Mouse (Mus musculus): Measurements from ENCODE around the gene Casp4.

Gene Casp4

GRCm38 (mm10) chr9:5308561-5308960 lies at the start of gene Casp4:
TSS of gene Casp4 (plus strand) at chr9:5308828.
- peak; percentile 50 for DNase-seq (ENCODE audit: extremely low read depth, insufficient read length, low spot score)

GRCm38 (mm10) chr9:5263951-5264475 lies 44.6 kb upstream of the Casp4 start:
- DNase-seq (ENCODE audit: extremely low read depth, insufficient read length, low spot score) = no peak

- no peak for DNase-seq (ENCODE audit: extremely low read depth, insufficient read length, low spot score)
These were observed 38.4 kb upstream of the Casp4 start for GRCm38 (mm10) chr9:5270274-5270673.

- DNase-seq (ENCODE audit: extremely low read depth, insufficient read length, low spot score) = no peak
These were observed 37.7 kb upstream of the Casp4 start for GRCm38 (mm10) chr9:5270884-5271283.

- no peak for DNase-seq (ENCODE audit: extremely low read depth, insufficient read length, low spot score)
These were observed 37.2 kb upstream of the Casp4 start for GRCm38 (mm10) chr9:5271334-5271845.

GRCm38 (mm10) chr9:5286071-5286470 lies 22.6 kb upstream of the Casp4 start:
- DNase-seq (ENCODE audit: extremely low read depth, insufficient read length, low spot score) = no peak

- no peak for DNase-seq (ENCODE audit: extremely low read depth, insufficient read length, low spot score)
These were observed 22.0 kb upstream of the Casp4 start for GRCm38 (mm10) chr9:5286597-5286996.

GRCm38 (mm10) chr9:5296354-5297237 lies 12.0 kb upstream of the Casp4 start:
- DNase-seq (ENCODE audit: extremely low read depth, insufficient read length, low spot score) = no peak

GRCm38 (mm10) chr9:5298329-5299131 lies 10.1 kb upstream of the Casp4 start, which contains the start of gene Casp1:
TSS of gene Casp1 (plus strand) at chr9:5298517.
- peak; percentile 46 for DNase-seq (ENCODE audit: extremely low read depth, insufficient read length, low spot score)

- peak; percentile 11 for DNase-seq (ENCODE audit: extremely low read depth, insufficient read length, low spot score)
These were observed 9.6 kb upstream of the Casp4 start for GRCm38 (mm10) chr9:5299132-5299381.

- DNase-seq (ENCODE audit: extremely low read depth, insufficient read length, low spot score) = no peak
These were observed 1.5 kb downstream of the Casp4 start for GRCm38 (mm10) chr9:5310112-5310511.

- peak; percentile 3 for DNase-seq (ENCODE audit: extremely low read depth, insufficient read length, low spot score)
These were observed 2.8 kb downstream of the Casp4 start for GRCm38 (mm10) chr9:5311435-5311834.

- no peak for DNase-seq (ENCODE audit: extremely low read depth, insufficient read length, low spot score)
These were observed 19.6 kb downstream of the Casp4 start for GRCm38 (mm10) chr9:5328204-5328603.

GRCm38 (mm10) chr9:5332441-5332840 lies 23.8 kb downstream of the Casp4 start:
- no peak for DNase-seq (ENCODE audit: extremely low read depth, insufficient read length, low spot score)

- no peak for DNase-seq (ENCODE audit: extremely low read depth, insufficient read length, low spot score)
These were observed 24.8 kb downstream of the Casp4 start for GRCm38 (mm10) chr9:5333422-5333821.

- DNase-seq (ENCODE audit: extremely low read depth, insufficient read length, low spot score) = no peak
These were observed 34.5 kb downstream of the Casp4 start for GRCm38 (mm10) chr9:5343092-5343491.

GRCm38 (mm10) chr9:5344090-5344489 lies 35.5 kb downstream of the Casp4 start:
- DNase-seq (ENCODE audit: extremely low read depth, insufficient read length, low spot score) = no peak

GRCm38 (mm10) chr9:5345291-5345898 lies 36.8 kb downstream of the Casp4 start, which contains the start of gene Casp12:
TSS of gene Casp12 (plus strand) at chr9:5345430.
- peak; percentile 43 for DNase-seq (ENCODE audit: extremely low read depth, insufficient read length, low spot score)

- no peak for DNase-seq (ENCODE audit: extremely low read depth, insufficient read length, low spot score)
These were observed 38.8 kb downstream of the Casp4 start for GRCm38 (mm10) chr9:5347381-5347780.

GRCm38 (mm10) chr9:5353673-5354072 lies 45.0 kb downstream of the Casp4 start:
- DNase-seq (ENCODE audit: extremely low read depth, insufficient read length, low spot score) = no peak

- DNase-seq (ENCODE audit: extremely low read depth, insufficient read length, low spot score) = no peak
These were observed 48.2 kb downstream of the Casp4 start for GRCm38 (mm10) chr9:5356801-5357200.
